20 mouse cellular contexts compared by ENCODE assay signal in genomic region chr2:59671671-59672070, GRCm38 (mm10). TPM values are rescaled to one million over a fixed set of nuclear protein-coding genes. Genes with fewer than 3 reads are reported as not detected.
DNase-seq lines count a peak whose midpoint lies in the region; ATAC-seq and TF ChIP-seq lines count a peak whose summit lies in the region.
"Had no signal": no experiment of that assay in that cellular context is flagged by ENCODE, and none has a peak within 500 bp of the region (broad histone marks: within the 10 kb centered on the region; RNA-seq: fewer than 3 reads in every experiment).

No protein-coding gene starts in this region.

- no peak for TF ChIP-seq CTCF in kidney, adult 2 months (conservative IDR thresholded peaks at IDR 0.05; ENCODE audit: insufficient read depth, insufficient read length, low read depth, low read length)
- TF ChIP-seq CTCF in E14TG2a.4 (conservative IDR thresholded peaks at IDR 0.05; ENCODE audit: low read length), result no peak

- H3K4me2 ChIP-seq in heart, embryonic 11.5 days, result no peak overlapping the region; the same call in 1 of the 2 replicates
- H3K4me2 ChIP-seq in kidney, embryonic 14.5 days (replicated peaks; ENCODE audit: low read depth, low read length), result peak overlapping the region; percentile 18; the same call in 1 of the 2 replicates
- H3K4me2 ChIP-seq in embryonic facial prominence, embryonic 13.5 days, result 0 out of 2 replicates have a peak overlapping the region, but pooled peaks have one; percentile 5
- H3K4me2 ChIP-seq: forebrain, embryonic 13.5 days; midbrain, embryonic 11.5 days had no signal

- no peak for TF ChIP-seq POLR2A in kidney, adult 2 months (IDR thresholded peaks at IDR 0.05; ENCODE audit: low read depth, low read length)

- peaks cover 62% of the 10 kb centered on the region for H3K4me1 ChIP-seq in heart, embryonic 11.5 days (ENCODE audit: control insufficient read depth, insufficient read depth, low read length)
- peaks cover 61% of the 10 kb centered on the region for H3K4me1 ChIP-seq in kidney, embryonic 14.5 days (ENCODE audit: control insufficient read depth, insufficient read depth, low read length)
- H3K4me1 ChIP-seq in kidney, adult 2 months (ENCODE audit: control insufficient read depth, insufficient read depth, low read length), result peaks cover 48% of the 10 kb centered on the region
- H3K4me1 ChIP-seq in E14TG2a.4 (replicated peaks; ENCODE audit: low read depth, low read length), result peaks cover 83% of the 10 kb centered on the region
- peaks cover 63% of the 10 kb centered on the region for H3K4me1 ChIP-seq in embryonic facial prominence, embryonic 13.5 days

- no peak overlapping the region for H3K4me3 ChIP-seq in heart, embryonic 11.5 days (ENCODE audit: low read depth, low read length)
- no peak overlapping the region for H3K4me3 ChIP-seq in kidney, embryonic 14.5 days (ENCODE audit: low read length)
- H3K4me3 ChIP-seq in kidney, adult 2 months (ENCODE audit: insufficient read depth, low read depth, low read length), result no peak overlapping the region
- 0 out of 2 replicates have a peak overlapping the region, but pooled peaks have one; percentile 13 for H3K4me3 ChIP-seq in E14TG2a.4 (replicated peaks; ENCODE audit: low read length)
- H3K4me3 ChIP-seq in embryonic facial prominence, embryonic 13.5 days, result no peak overlapping the region
- H3K4me3 ChIP-seq: erythroblast, embryonic 14.5 days; forebrain, embryonic 13.5 days; hindbrain, embryonic 10.5 days had no signal

- H3K36me3 ChIP-seq in heart, embryonic 11.5 days (ENCODE audit: control insufficient read depth, insufficient read depth, low read length), result no peaks in the 10 kb centered on the region
- no peaks in the 10 kb centered on the region; the same call in 1 of the 2 replicates for H3K36me3 ChIP-seq in kidney, embryonic 14.5 days (ENCODE audit: control insufficient read depth, insufficient read depth, low read length)
- H3K36me3 ChIP-seq in kidney, adult 2 months (ENCODE audit: control insufficient read depth, insufficient read depth, low read length), result no peaks in the 10 kb centered on the region
- H3K36me3 ChIP-seq in E14TG2a.4 (ENCODE audit: insufficient read depth, low read length), result peaks cover 19% of the 10 kb centered on the region
- H3K36me3 ChIP-seq in embryonic facial prominence, embryonic 13.5 days, result peaks cover 3% of the 10 kb centered on the region; the same call in 1 of the 2 replicates
- H3K36me3 ChIP-seq: hindbrain, embryonic 10.5 days had no signal

- no peaks in the 10 kb centered on the region for H3K27me3 ChIP-seq in heart, embryonic 11.5 days (ENCODE audit: control insufficient read depth, insufficient read depth, low read length)
- H3K27me3 ChIP-seq in kidney, embryonic 14.5 days (ENCODE audit: control insufficient read depth, insufficient read depth, low read length), result no peaks in the 10 kb centered on the region
- H3K27me3 ChIP-seq in kidney, adult 2 months (replicated peaks; ENCODE audit: control insufficient read depth, insufficient read depth, low read length), result no peaks in the 10 kb centered on the region
- H3K27me3 ChIP-seq in E14TG2a.4 (ENCODE audit: insufficient read depth, low read length), result no peaks in the 10 kb centered on the region
- H3K27me3 ChIP-seq in embryonic facial prominence, embryonic 13.5 days, result no peaks in the 10 kb centered on the region
- H3K27me3 ChIP-seq: forebrain, embryonic 13.5 days had no signal

- no peak overlapping the region for H3K9ac ChIP-seq in heart, embryonic 11.5 days (ENCODE audit: low read depth, low read length)
- H3K9ac ChIP-seq in kidney, embryonic 14.5 days (ENCODE audit: low read depth, low read length), result no peak overlapping the region
- H3K9ac ChIP-seq in embryonic facial prominence, embryonic 13.5 days, result no peak overlapping the region
- H3K9ac ChIP-seq: forebrain, embryonic 13.5 days had no signal

- ATAC-seq in heart, embryonic 11.5 days (replicated peaks; ENCODE audit: insufficient number of reproducible peaks, low FRiP score, low TSS enrichment), result no peak
- ATAC-seq in kidney, embryonic 14.5 days (ENCODE audit: low FRiP score, low TSS enrichment), result 0 out of 2 replicates have a peak, but pooled peaks have one; percentile 2
- ATAC-seq in embryonic facial prominence, embryonic 13.5 days (ENCODE audit: insufficient number of reproducible peaks, insufficient read depth, low FRiP score, low TSS enrichment, low read depth), result no peak
- ATAC-seq: forebrain, embryonic 13.5 days had no signal

- no peaks in the 10 kb centered on the region for H3K9me3 ChIP-seq in heart, embryonic 11.5 days (replicated peaks; ENCODE audit: control insufficient read depth, low read length)
- H3K9me3 ChIP-seq in kidney, embryonic 14.5 days (ENCODE audit: control insufficient read depth, low read length), result no peaks in the 10 kb centered on the region
- H3K9me3 ChIP-seq in E14TG2a.4 (ENCODE audit: low read length), result no peaks in the 10 kb centered on the region
- no peaks in the 10 kb centered on the region; the same call in 1 of the 2 replicates for H3K9me3 ChIP-seq in embryonic facial prominence, embryonic 13.5 days
- H3K9me3 ChIP-seq: forebrain, embryonic 13.5 days; hindbrain, embryonic 10.5 days had no signal

- H3K27ac ChIP-seq in heart, embryonic 11.5 days (ENCODE audit: low read depth, low read length), result peak overlapping the region; percentile 89
- peak overlapping the region; percentile 77 for H3K27ac ChIP-seq in kidney, embryonic 14.5 days (ENCODE audit: low read depth, low read length)
- H3K27ac ChIP-seq in kidney, adult 2 months (ENCODE audit: insufficient read depth, low read depth, low read length), result no peak overlapping the region
- peak overlapping the region; percentile 44; the same call in 1 of the 2 replicates for H3K27ac ChIP-seq in embryonic facial prominence, embryonic 13.5 days
- H3K27ac ChIP-seq: forebrain, embryonic 13.5 days; hindbrain, embryonic 10.5 days had no signal

- 59% methylated on average over 8 of the region's 8 CpGs for WGBS in heart, embryonic 11.5 days (ENCODE audit: insufficient replicate concordance)
- 16% methylated on average over 8 of the region's 8 CpGs for WGBS in kidney, embryonic 14.5 days
- WGBS in kidney, adult 2 months, result 57% methylated on average over 8 of the region's 8 CpGs
- WGBS in embryonic facial prominence, embryonic 13.5 days, result 46% methylated on average over 8 of the region's 8 CpGs

- no peak for DNase-seq in heart, adult 9 months (ENCODE audit: low spot score in 2 of 2)
- no peak for DNase-seq in kidney, adult 2 months
- DNase-seq in spleen, postnatal 10 days (ENCODE audit: low spot score in 2 of 2), result no peak
- DNase-seq: adrenal gland, postnatal 36 days; B cell, adult 2 months; cerebellum, adult 2 months; gastrocnemius, postnatal 25 days; kidney, postnatal 10 days; liver; lung, adult 18-20 months; retina, postnatal 1 day; thymus, adult 2 months had no signal

RNA-seq across cellular contexts. Expression of gene Tanc1, which starts 59.8 kb away (rescaled TPM):
- 26.0 and 30.6 TPM in 2 replicates for polyA plus RNA-seq in heart, embryonic 11.5 days (2014; fragmentation: Nextera tagmentation; extraction: Ambion mirVana)
- 31.3 and 43.8 TPM in 2 replicates for polyA plus RNA-seq in kidney, embryonic 14.5 days (2014; fragmentation: Nextera tagmentation; extraction: Ambion mirVana)
- polyA plus RNA-seq in kidney, adult 2 months (2012; rRNA removed), result 24.0 and 29.5 TPM in 2 replicates
- 39.4 and 42.6 TPM in 2 replicates for polyA plus RNA-seq in embryonic facial prominence, embryonic 13.5 days (2015; fragmentation: Nextera tagmentation; extraction: Ambion mirVana)
